Mouse (Mus musculus) brain, embryonic 14.5 days (tissue): ENCODE data around the gene Cs.

ENCODE experiments used
- CTCF ChIP-seq: fragments of 200-500 bp; IDR thresholded peaks from 2 replicates; pipeline ENCODE4 v1.5.1; 2012; ENCODE audit warnings: inconsistent platforms, mild to moderate bottlenecking, moderate library complexity, borderline replicate concordance; ENCODE audit not compliant: insufficient read depth, insufficient read length; ENCODE audit errors: extremely low read depth
- POLR2A ChIP-seq: fragments of 200-500 bp; IDR thresholded peaks from 2 replicates; pipeline ENCODE4 v1.6.1; 2012; ENCODE audit warnings: mild to moderate bottlenecking, inconsistent platforms, borderline replicate concordance; ENCODE audit not compliant: poor library complexity, insufficient read depth, insufficient read length, severe bottlenecking; ENCODE audit errors: extremely low read depth

GRCm38 (mm10) chr10:128369599-128369998 lies 32.1 kb downstream of the Cs start:
- TF ChIP-seq CTCF (no peak), POLR2A (no peak)
